Comparison of ENCODE assay signal across 9 mouse cellular contexts in genomic region chr3:79440976-79441491, GRCm38 (mm10).
DNase-seq lines count a peak whose midpoint lies in the region; ATAC-seq and TF ChIP-seq lines count a peak whose summit lies in the region.
"Had no signal": no experiment of that assay in that cellular context is flagged by ENCODE, and none has a peak within 500 bp of the region (broad histone marks: within the 10 kb centered on the region; RNA-seq: fewer than 3 reads in every experiment).

No protein-coding gene starts in this region.

- DNase-seq in gastrocnemius, postnatal 14 days, result peak; percentile 11
- no peak for DNase-seq in gastrocnemius, postnatal 25 days
- DNase-seq in kidney, postnatal 14 days, result peak; percentile 40
- DNase-seq in lung, postnatal 10 days, result peak; percentile 57
- no peak for DNase-seq in thymus, adult 2 months
- no peak for DNase-seq in embryo, embryonic 10.5 days (ENCODE audit: low spot score)
- no peak for DNase-seq in ovary, adult 18-20 months (ENCODE audit: low spot score)

- ATAC-seq in cerebellum, adult (ENCODE audit: insufficient number of reproducible peaks, low FRiP score, low TSS enrichment), result peak; percentile 88

- no peaks in the 10 kb centered on the region for H3K36me3 ChIP-seq in thymus, adult 2 months (ENCODE audit: control insufficient read depth, insufficient read depth, low read length)
- H3K36me3 ChIP-seq: liver, embryonic 15.5 days had no signal

- H3K4me1 ChIP-seq in thymus, adult 2 months (replicated peaks; ENCODE audit: control insufficient read depth, insufficient read depth, low read length), result no peaks in the 10 kb centered on the region
- H3K4me1 ChIP-seq: liver, embryonic 15.5 days had no signal

- H3K4me3 ChIP-seq in thymus, adult 2 months (ENCODE audit: control insufficient read depth, insufficient read depth, low read length), result no peak overlapping the region
- H3K4me3 ChIP-seq: liver, embryonic 15.5 days had no signal

- intact Hi-C loops in gastrocnemius, postnatal 14 days (cut with DNase I; ENCODE audit: low total_unique reads), result no loop called here

- no peak for TF ChIP-seq CTCF in thymus, adult 2 months (IDR thresholded peaks at IDR 0.05; ENCODE audit: borderline replicate concordance, control insufficient read depth, extremely low read depth, insufficient read depth, low read length, poor library complexity)

- 93% methylated on average over 12 of the region's 12 CpGs for WGBS in thymus, adult 2 months

- no peak overlapping the region for H3K27ac ChIP-seq in thymus, adult 2 months (ENCODE audit: control insufficient read depth, insufficient read depth, low read length)
- H3K27ac ChIP-seq: liver, embryonic 15.5 days had no signal

- no peaks in the 10 kb centered on the region for H3K27me3 ChIP-seq in thymus, adult 2 months (ENCODE audit: control insufficient read depth, insufficient read depth, low read length)
- H3K27me3 ChIP-seq: liver, embryonic 15.5 days had no signal

- TF ChIP-seq POLR2A in thymus, adult 2 months (IDR thresholded peaks at IDR 0.05; ENCODE audit: control insufficient read depth, extremely low read depth, insufficient read depth, low read length, poor library complexity), result no peak

Comparison
In these comparisons a context has a peak if more than half of its experiments do, and no peak if none do; other contexts are left out.
1. DNase-seq: peak in gastrocnemius, postnatal 14 days (single experiment), kidney, postnatal 14 days (single experiment) and lung, postnatal 10 days (single experiment); none in gastrocnemius, postnatal 25 days (single experiment), thymus, adult 2 months (single experiment), embryo, embryonic 10.5 days (single experiment) and ovary, adult 18-20 months (single experiment).